7 mouse cellular contexts compared by ENCODE assay signal in the genomic region with DNA sequence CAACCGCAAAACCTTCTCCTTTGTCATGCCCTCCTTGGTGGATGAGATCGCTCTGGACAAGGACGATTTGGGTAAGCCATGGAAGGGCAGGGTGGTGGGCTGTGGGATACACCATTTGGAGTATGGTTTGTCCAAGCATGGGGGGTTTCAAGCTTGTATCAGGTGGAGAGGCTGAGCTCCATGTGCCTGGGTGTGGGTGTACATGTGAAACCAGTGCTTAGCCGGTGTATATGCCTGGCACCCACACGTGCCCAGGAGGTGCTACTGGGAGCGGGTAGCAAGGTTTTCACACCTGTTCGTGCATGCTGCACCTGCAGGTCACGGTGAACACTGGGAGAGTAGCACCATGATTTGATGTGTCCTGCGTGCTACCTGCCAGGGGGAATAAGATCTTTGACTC. TPM values are rescaled to one million over a fixed set of nuclear protein-coding genes. Genes with fewer than 3 reads are reported as not detected.
DNase-seq lines count a peak whose midpoint lies in the region; ATAC-seq and TF ChIP-seq lines count a peak whose summit lies in the region.

No protein-coding gene starts in this region.

- DNase-seq in lung, embryonic 14.5 days, result no peak
- no peak for DNase-seq in lung, postnatal 0 days (ENCODE audit: low spot score)
- DNase-seq in c-Kit-positive CD71-positive TER-119-positive erythroid progenitor cells, embryonic 14.5 days (ENCODE audit: low spot score), result no peak
- no peak for DNase-seq in cerebellum, postnatal 36 days

- no peak for TF ChIP-seq CTCF in lung, embryonic 14.5 days (IDR thresholded peaks at IDR 0.05; ENCODE audit: low read depth)
- no peak for TF ChIP-seq CTCF in lung, postnatal 0 days (IDR thresholded peaks at IDR 0.05)

- ATAC-seq in lung, embryonic 14.5 days (ENCODE audit: insufficient read depth), result no peak
- no peak for ATAC-seq in lung, postnatal 0 days
- ATAC-seq in forebrain, embryonic 16.5 days, result no peak
- ATAC-seq in liver, embryonic 12.5 days, result no peak
- ATAC-seq in stomach, embryonic 15.5 days (ENCODE audit: insufficient read depth, low FRiP score, low read depth), result no peak

- no peaks in the 10 kb centered on the region for H3K4me1 ChIP-seq in lung, embryonic 14.5 days (ENCODE audit: insufficient read depth)
- H3K4me1 ChIP-seq in lung, postnatal 0 days (ENCODE audit: insufficient read depth, low read depth, low read length), result 0 out of 2 replicates have a peak, but pooled peaks cover 6% of the 10 kb centered on the region
- H3K4me1 ChIP-seq in forebrain, embryonic 16.5 days (replicated peaks; ENCODE audit: control insufficient read depth, insufficient read depth, low read length), result peaks cover 16% of the 10 kb centered on the region
- H3K4me1 ChIP-seq in liver, embryonic 12.5 days, result peaks cover 48% of the 10 kb centered on the region
- H3K4me1 ChIP-seq in stomach, embryonic 15.5 days, result no peaks in the 10 kb centered on the region

- H3K27me3 ChIP-seq in lung, embryonic 14.5 days (ENCODE audit: insufficient read depth, low read length), result 0 out of 2 replicates have a peak, but pooled peaks cover 3% of the 10 kb centered on the region
- H3K27me3 ChIP-seq in lung, postnatal 0 days (replicated peaks; ENCODE audit: insufficient read depth, low read length), result no peaks in the 10 kb centered on the region
- H3K27me3 ChIP-seq in forebrain, embryonic 16.5 days (replicated peaks; ENCODE audit: control insufficient read depth, insufficient read depth, low read length), result no peaks in the 10 kb centered on the region
- H3K27me3 ChIP-seq in liver, embryonic 12.5 days (replicated peaks), result no peaks in the 10 kb centered on the region
- no peaks in the 10 kb centered on the region for H3K27me3 ChIP-seq in stomach, embryonic 15.5 days (replicated peaks)

- no peak overlapping the region for H3K27ac ChIP-seq in lung, embryonic 14.5 days (ENCODE audit: low read depth)
- H3K27ac ChIP-seq in lung, postnatal 0 days (ENCODE audit: low read length), result no peak overlapping the region
- H3K27ac ChIP-seq in forebrain, embryonic 16.5 days (ENCODE audit: low read length), result no peak overlapping the region
- peak overlapping the region; percentile 92 for H3K27ac ChIP-seq in liver, embryonic 12.5 days
- peak overlapping the region; percentile 41; the same call in 1 of the 2 replicates for H3K27ac ChIP-seq in stomach, embryonic 15.5 days

- H3K9me3 ChIP-seq in lung, embryonic 14.5 days (ENCODE audit: low read depth, low read length), result no peaks in the 10 kb centered on the region
- H3K9me3 ChIP-seq in lung, postnatal 0 days (ENCODE audit: low read length), result no peaks in the 10 kb centered on the region
- H3K9me3 ChIP-seq in forebrain, embryonic 16.5 days (ENCODE audit: control insufficient read depth, low read length), result no peaks in the 10 kb centered on the region
- no peaks in the 10 kb centered on the region for H3K9me3 ChIP-seq in liver, embryonic 12.5 days (replicated peaks)
- no peaks in the 10 kb centered on the region for H3K9me3 ChIP-seq in stomach, embryonic 15.5 days

- TF ChIP-seq EP300 in lung, postnatal 0 days (IDR thresholded peaks at IDR 0.05), result no peak

- H3K4me2 ChIP-seq in lung, embryonic 14.5 days, result peak overlapping the region; percentile 96; the same call in 1 of the 2 replicates
- no peak overlapping the region for H3K4me2 ChIP-seq in lung, postnatal 0 days (replicated peaks; ENCODE audit: low read depth, low read length)
- H3K4me2 ChIP-seq in forebrain, embryonic 16.5 days (ENCODE audit: low read length), result no peak overlapping the region; the same call in 1 of the 2 replicates
- H3K4me2 ChIP-seq in liver, embryonic 12.5 days, result peak overlapping the region; percentile 97
- peak overlapping the region; percentile 79 for H3K4me2 ChIP-seq in stomach, embryonic 15.5 days

- H3K4me3 ChIP-seq in lung, embryonic 14.5 days (ENCODE audit: low read depth, low read length), result peak overlapping the region; percentile 79; the same call in 1 of the 2 replicates
- no peak overlapping the region for H3K4me3 ChIP-seq in lung, postnatal 0 days (ENCODE audit: low read depth, low read length)
- no peak overlapping the region for H3K4me3 ChIP-seq in forebrain, embryonic 16.5 days (replicated peaks; ENCODE audit: low read length)
- H3K4me3 ChIP-seq in liver, embryonic 12.5 days, result peak overlapping the region; percentile 81
- peak overlapping the region; percentile 66 for H3K4me3 ChIP-seq in stomach, embryonic 15.5 days (replicated peaks)

- peaks cover 48% of the 10 kb centered on the region for H3K36me3 ChIP-seq in lung, embryonic 14.5 days (ENCODE audit: insufficient read depth)
- H3K36me3 ChIP-seq in lung, postnatal 0 days (ENCODE audit: insufficient read depth, low read length), result peaks cover 18% of the 10 kb centered on the region
- peaks cover 9% of the 10 kb centered on the region for H3K36me3 ChIP-seq in forebrain, embryonic 16.5 days (ENCODE audit: control insufficient read depth, insufficient read depth)
- peaks cover 51% of the 10 kb centered on the region for H3K36me3 ChIP-seq in liver, embryonic 12.5 days
- peaks cover 31% of the 10 kb centered on the region for H3K36me3 ChIP-seq in stomach, embryonic 15.5 days

- H3K9ac ChIP-seq in lung, embryonic 14.5 days, result no peak overlapping the region
- H3K9ac ChIP-seq in lung, postnatal 0 days (replicated peaks; ENCODE audit: low read depth), result no peak overlapping the region
- H3K9ac ChIP-seq in forebrain, embryonic 16.5 days (replicated peaks; ENCODE audit: low read depth, low read length), result peak overlapping the region; percentile 40
- H3K9ac ChIP-seq in liver, embryonic 12.5 days, result peak overlapping the region; percentile 91; the same call in 1 of the 2 replicates
- H3K9ac ChIP-seq in stomach, embryonic 15.5 days, result no peak overlapping the region

- WGBS in lung, embryonic 14.5 days, result 75% methylated on average over 9 of the region's 9 CpGs
- 82% methylated on average over 9 of the region's 9 CpGs for WGBS in lung, postnatal 0 days
- WGBS in forebrain, embryonic 16.5 days, result 85% methylated on average over 9 of the region's 9 CpGs
- WGBS in liver, embryonic 12.5 days (ENCODE audit: insufficient replicate concordance), result 81% methylated on average over 9 of the region's 9 CpGs
- WGBS in stomach, embryonic 15.5 days, result 76% methylated on average over 9 of the region's 9 CpGs

RNA-seq across cellular contexts. Expression of a gene that starts 1.9 kb away (rescaled TPM):
- 15.5 and 15.8 TPM in 2 replicates for polyA plus RNA-seq in lung, embryonic 14.5 days (2014; fragmentation: Nextera tagmentation; extraction: Ambion mirVana)
- polyA plus RNA-seq in lung, postnatal 0 days (2015; fragmentation: Nextera tagmentation; extraction: Ambion mirVana), result 14.7 and 17.7 TPM in 2 replicates
- 38.4 and 41.6 TPM in 2 replicates for polyA plus RNA-seq in forebrain, embryonic 16.5 days (2015; fragmentation: Nextera tagmentation; extraction: Ambion mirVana)
- polyA plus RNA-seq in liver, embryonic 12.5 days (2016; fragmentation: Nextera tagmentation; extraction: Ambion mirVana), result 19.7 and 21.1 TPM in 2 replicates
- polyA plus RNA-seq in stomach, embryonic 15.5 days (2015; fragmentation: Nextera tagmentation; extraction: Ambion mirVana), result 31.1 and 34.1 TPM in 2 replicates

RNA-seq across cellular contexts. Expression of a gene that starts 8.4 kb away (rescaled TPM):
- polyA plus RNA-seq in lung, embryonic 14.5 days (2014; fragmentation: Nextera tagmentation; extraction: Ambion mirVana), result 2,509 and 2,694 TPM in 2 replicates
- polyA plus RNA-seq in lung, postnatal 0 days (2015; fragmentation: Nextera tagmentation; extraction: Ambion mirVana), result 1,758 and 2,031 TPM in 2 replicates
- polyA plus RNA-seq in forebrain, embryonic 16.5 days (2015; fragmentation: Nextera tagmentation; extraction: Ambion mirVana), result 901 and 949 TPM in 2 replicates
- 1,783 and 1,792 TPM in 2 replicates for polyA plus RNA-seq in liver, embryonic 12.5 days (2016; fragmentation: Nextera tagmentation; extraction: Ambion mirVana)
- 1,740 and 2,121 TPM in 2 replicates for polyA plus RNA-seq in stomach, embryonic 15.5 days (2015; fragmentation: Nextera tagmentation; extraction: Ambion mirVana)

RNA-seq across cellular contexts. Expression of a gene that starts 8.8 kb away (rescaled TPM):
- polyA plus RNA-seq in lung, embryonic 14.5 days (2014; fragmentation: Nextera tagmentation; extraction: Ambion mirVana), result 116 and 121 TPM in 2 replicates
- 133 and 136 TPM in 2 replicates for polyA plus RNA-seq in lung, postnatal 0 days (2015; fragmentation: Nextera tagmentation; extraction: Ambion mirVana)
- polyA plus RNA-seq in forebrain, embryonic 16.5 days (2015; fragmentation: Nextera tagmentation; extraction: Ambion mirVana), result 322 and 334 TPM in 2 replicates
- 77.7 and 79.9 TPM in 2 replicates for polyA plus RNA-seq in liver, embryonic 12.5 days (2016; fragmentation: Nextera tagmentation; extraction: Ambion mirVana)
- 115 and 125 TPM in 2 replicates for polyA plus RNA-seq in stomach, embryonic 15.5 days (2015; fragmentation: Nextera tagmentation; extraction: Ambion mirVana)

RNA-seq across cellular contexts. Expression of a gene that starts 19.3 kb away (rescaled TPM):
- polyA plus RNA-seq in lung, embryonic 14.5 days (2014; fragmentation: Nextera tagmentation; extraction: Ambion mirVana), result 38.4 and 39.7 TPM in 2 replicates
- 11.1 and 11.4 TPM in 2 replicates for polyA plus RNA-seq in lung, postnatal 0 days (2015; fragmentation: Nextera tagmentation; extraction: Ambion mirVana)
- 26.3 and 27.2 TPM in 2 replicates for polyA plus RNA-seq in forebrain, embryonic 16.5 days (2015; fragmentation: Nextera tagmentation; extraction: Ambion mirVana)
- polyA plus RNA-seq in liver, embryonic 12.5 days (2016; fragmentation: Nextera tagmentation; extraction: Ambion mirVana), result 24.4 and 26.4 TPM in 2 replicates
- 30.6 and 36.2 TPM in 2 replicates for polyA plus RNA-seq in stomach, embryonic 15.5 days (2015; fragmentation: Nextera tagmentation; extraction: Ambion mirVana)

RNA-seq across cellular contexts. Expression of a gene that starts 19.8 kb away (rescaled TPM):
- polyA plus RNA-seq in lung, embryonic 14.5 days (2014; fragmentation: Nextera tagmentation; extraction: Ambion mirVana), result 24.4 and 27.7 TPM in 2 replicates
- 24.2 and 24.5 TPM in 2 replicates for polyA plus RNA-seq in lung, postnatal 0 days (2015; fragmentation: Nextera tagmentation; extraction: Ambion mirVana)
- 36.8 and 41.1 TPM in 2 replicates for polyA plus RNA-seq in forebrain, embryonic 16.5 days (2015; fragmentation: Nextera tagmentation; extraction: Ambion mirVana)
- 16.8 and 18.6 TPM in 2 replicates for polyA plus RNA-seq in liver, embryonic 12.5 days (2016; fragmentation: Nextera tagmentation; extraction: Ambion mirVana)
- polyA plus RNA-seq in stomach, embryonic 15.5 days (2015; fragmentation: Nextera tagmentation; extraction: Ambion mirVana), result 27.4 and 27.9 TPM in 2 replicates

Comparison
In these comparisons a context has a peak if more than half of its experiments do, and no peak if none do; other contexts are left out.
1. H3K4me2 ChIP-seq: peak in lung, embryonic 14.5 days (single experiment), liver, embryonic 12.5 days (single experiment) and stomach, embryonic 15.5 days (single experiment); none in lung, postnatal 0 days (single experiment) and forebrain, embryonic 16.5 days (single experiment).
2. H3K4me3 ChIP-seq: peak in lung, embryonic 14.5 days (single experiment), liver, embryonic 12.5 days (single experiment) and stomach, embryonic 15.5 days (single experiment); none in lung, postnatal 0 days (single experiment) and forebrain, embryonic 16.5 days (single experiment).
3. H3K27ac ChIP-seq: peak in liver, embryonic 12.5 days (single experiment) and stomach, embryonic 15.5 days (single experiment); none in lung, embryonic 14.5 days (single experiment), lung, postnatal 0 days (single experiment) and forebrain, embryonic 16.5 days (single experiment).
4. H3K9ac ChIP-seq: peak in forebrain, embryonic 16.5 days (single experiment) and liver, embryonic 12.5 days (single experiment); none in lung, embryonic 14.5 days (single experiment), lung, postnatal 0 days (single experiment) and stomach, embryonic 15.5 days (single experiment).